Mouse (Mus musculus): ENCODE data around the gene Ms4a18.
"Not testable (repeated sequence)": the region's sequence is repeated elsewhere in the genome, so short reads cannot be mapped to it uniquely, and the experiment has no call there.

The Ms4a18 gene

DNA sequence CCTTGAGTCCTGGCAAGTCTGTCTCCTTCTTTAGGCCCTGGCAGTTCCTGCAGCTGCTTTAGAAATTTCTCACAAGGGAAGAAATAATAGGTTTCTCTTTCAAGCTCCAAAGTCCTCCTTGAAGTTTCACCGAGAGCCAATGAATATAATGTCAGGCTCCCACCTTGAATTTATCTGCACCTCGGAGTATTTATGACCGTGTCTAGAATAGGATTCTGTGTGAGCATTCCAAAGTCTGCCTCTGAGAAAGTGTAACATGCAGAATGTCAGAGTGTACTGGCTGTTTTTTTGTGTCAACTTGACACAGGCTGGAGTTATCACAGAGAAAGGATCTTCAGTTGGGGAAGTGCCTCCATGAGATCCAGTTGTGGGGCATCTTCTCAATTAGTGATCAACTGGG lies at the start of gene Ms4a18:
Gene Ms4a18, minus strand, starts transcription at position 141 of the 400 bp plus-strand sequence.
- DNase-seq, result no peak

DNA sequence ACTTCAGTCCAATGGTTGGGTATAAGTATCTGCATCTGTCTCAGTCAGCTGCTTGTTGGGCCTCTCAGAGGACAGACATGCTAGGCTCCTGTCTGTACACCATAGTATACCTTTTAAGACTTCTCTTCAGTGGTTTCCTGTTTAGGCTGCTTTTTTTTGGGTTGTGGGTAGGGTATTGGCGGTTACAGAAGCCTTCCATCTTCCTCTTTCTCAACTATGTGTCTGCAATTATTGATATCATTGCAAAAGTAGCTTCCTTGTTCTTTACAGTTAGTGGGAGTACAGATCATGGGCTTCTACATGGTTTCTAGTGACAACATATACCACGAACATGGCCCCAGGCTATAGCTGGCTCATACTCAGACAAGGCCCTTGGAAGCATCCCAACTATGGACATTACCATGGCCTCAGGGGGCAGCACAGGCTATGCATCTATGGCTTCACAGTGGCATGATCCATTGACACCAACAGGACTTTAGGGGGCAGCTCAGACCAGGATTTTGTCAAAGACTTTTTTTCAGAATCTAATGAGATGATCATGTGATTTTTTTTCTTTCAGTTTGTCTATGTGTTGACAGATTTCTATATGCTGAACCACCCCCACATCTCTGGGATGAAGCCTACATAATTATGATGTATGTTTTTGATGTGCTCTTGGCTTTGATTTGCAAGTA lies 47.5 kb upstream of the Ms4a18 start:
- DNase-seq, result no peak

DNA sequence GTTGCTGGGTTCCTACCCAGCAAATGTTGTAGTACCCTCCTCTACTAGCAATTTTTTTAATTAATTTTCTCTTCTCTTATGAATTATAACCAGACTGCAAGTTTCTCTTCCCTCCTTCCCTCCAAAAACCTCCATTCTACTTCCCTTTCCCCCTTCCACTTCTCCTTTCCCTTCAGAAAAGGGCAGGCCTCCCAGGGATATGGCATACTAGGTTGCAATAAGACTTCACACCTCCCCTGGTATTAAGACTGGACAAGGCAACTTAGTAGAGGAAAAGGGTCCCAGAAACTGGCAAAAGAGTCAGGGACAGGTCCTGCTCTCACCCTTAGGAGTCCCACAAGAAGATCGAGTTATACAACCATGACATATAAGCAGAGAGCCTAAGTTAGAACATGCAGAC lies 43.1 kb upstream of the Ms4a18 start:
- no peak for DNase-seq

DNA sequence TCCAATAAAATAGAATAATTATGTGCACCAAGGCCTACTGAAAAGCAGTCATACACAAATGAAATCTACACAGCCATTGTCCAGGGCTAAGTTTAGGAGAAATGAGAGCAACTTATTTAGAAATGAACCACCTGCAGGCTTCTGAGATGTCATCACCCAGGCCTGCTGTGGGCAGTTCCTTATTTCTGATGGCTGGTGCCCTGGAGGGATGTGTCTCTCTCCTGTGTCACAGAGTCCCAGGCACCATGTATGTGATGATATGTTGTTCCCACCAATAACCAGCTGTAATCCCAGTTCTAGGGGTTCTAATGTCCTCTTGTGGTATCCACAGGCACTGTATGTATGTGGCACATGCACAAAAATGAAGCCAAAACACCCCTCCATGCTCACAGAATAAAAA lies 42.1 kb upstream of the Ms4a18 start:
- DNase-seq, result no peak

DNA sequence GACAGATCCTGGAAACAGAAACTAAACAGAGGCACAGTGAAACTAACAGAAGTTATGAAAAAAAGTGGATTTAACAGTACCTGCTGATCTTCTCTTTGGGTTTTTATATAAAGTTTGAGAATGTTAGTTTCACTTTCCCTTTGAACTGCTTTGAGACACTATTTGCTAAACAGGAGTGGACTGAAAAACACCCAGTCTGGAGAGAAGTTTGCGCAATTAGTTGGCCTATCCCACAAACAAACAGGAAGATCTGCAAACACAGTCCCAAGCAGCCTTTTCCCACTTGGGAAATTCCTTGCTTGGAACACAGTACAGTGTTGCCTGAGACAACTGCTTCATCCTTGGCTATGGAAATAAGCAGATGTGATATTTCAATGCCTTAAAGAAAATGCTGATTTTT lies 37.9 kb upstream of the Ms4a18 start:
- DNase-seq, result not testable (repeated sequence)

DNA sequence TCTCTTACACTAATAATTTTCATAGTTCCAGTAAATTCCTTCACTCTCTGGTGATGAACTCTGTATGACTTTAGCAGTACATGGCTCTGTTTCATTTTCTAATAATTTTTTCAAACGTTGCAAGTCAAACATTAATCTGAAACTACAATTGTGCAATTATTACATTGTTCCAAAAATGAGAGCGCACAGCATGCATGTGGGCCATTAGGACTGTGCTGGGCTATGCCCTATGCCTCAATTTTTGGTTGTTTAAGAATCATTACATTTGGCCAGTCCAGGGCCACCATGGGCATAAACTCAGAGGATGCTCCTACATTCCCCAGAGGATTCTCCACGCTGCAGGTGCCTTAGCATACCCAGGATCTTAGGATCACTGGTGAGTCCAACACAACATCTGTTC lies 35.4 kb upstream of the Ms4a18 start:
- DNase-seq, result no peak

DNA sequence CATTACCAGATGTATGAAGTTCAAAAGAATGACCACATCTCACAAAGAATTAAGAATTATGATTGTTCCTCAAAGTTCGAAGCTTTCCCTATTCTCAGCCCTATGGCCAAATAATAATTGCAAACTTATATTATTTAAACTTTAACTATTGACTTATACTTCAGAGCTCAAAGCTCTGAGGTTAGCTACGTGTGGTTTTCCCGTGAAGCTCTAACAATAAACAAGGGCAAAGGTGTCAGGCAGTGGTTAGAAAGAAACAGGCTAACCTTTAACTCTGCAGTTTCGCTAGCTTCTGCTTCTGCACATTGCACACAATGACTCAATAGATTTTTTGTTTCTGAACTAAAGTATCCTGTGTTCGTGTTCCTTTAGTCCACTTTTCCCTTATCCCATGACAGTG lies 35.0 kb upstream of the Ms4a18 start:
- no peak for DNase-seq

DNA sequence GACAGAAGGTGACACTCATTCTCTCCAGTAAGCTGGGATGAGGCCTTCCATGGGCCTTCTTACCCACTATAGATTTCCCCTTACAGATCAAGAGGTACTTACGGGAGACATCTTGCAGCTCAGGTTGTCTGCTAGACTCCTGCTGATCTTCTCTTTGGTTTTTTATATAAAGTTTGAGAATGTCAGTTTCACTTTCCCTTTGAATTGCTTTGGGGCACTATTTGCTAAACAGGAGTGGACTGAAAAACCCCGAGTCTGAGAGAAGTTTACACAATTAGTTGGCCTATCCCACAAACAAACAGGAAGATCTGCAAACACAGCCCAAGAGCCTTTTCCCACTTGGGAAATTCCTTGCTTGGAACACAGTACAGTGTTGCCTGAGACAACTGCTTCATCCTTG lies 32.5 kb upstream of the Ms4a18 start:
- no peak for DNase-seq

DNA sequence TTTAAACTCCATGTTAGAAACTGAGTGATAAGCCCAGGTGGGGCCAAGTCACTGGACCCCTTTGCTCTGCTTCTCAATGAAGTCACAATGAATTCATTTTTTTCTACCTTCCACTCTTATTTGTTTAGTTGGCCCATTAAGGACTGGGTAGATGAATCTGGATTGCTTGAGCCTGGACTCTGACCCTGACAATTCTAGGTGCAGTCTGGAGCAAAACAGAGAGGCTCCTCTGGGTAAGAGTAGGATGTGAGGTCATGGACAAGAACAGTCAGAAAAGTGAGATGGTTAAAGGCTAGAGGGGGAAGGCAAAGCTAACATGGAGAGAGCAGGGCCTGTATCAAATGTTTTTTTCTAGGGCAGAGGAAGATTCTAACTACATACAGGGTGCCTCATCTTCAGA lies 31.6 kb upstream of the Ms4a18 start:
- DNase-seq, result no peak

DNA sequence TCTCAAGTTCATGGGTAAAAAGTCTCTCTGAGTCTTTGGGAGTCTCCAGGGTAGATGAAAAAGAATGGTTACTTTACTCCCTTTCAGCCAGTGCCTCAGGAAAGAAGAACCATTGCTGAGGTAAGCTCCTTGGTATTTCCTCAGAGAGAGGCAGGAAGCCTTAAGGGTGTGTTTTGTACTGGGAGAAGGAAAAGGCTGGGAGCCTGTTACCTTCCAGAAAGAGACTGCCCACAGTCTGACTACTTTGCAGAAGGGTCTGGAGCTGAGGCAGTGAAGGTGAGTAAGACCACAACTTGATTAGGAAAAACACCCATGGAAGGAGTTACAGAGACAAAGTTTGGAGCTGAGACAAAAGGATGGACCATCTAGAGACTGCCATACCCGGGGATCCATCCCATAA lies 30.7 kb upstream of the Ms4a18 start:
- no peak for DNase-seq

DNA sequence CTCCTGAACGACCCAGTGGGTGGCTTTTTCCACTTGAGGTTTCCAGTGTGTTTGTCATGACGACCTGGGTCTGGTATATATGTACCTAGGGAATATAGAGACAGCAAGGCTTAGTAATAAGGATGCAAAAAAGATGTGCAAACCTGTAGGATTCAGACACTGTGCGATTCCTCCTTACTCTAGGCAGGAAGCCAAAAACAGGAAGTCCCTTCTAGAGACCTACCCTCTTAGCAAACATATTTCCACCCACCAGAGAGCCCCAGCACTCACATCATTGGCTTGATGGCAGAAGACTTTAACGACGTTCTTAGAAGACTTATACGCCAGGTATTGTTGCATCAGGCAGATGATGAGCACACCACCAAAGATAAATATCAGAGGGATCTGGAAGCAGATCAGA lies 30.2 kb upstream of the Ms4a18 start:
- no peak for DNase-seq

DNA sequence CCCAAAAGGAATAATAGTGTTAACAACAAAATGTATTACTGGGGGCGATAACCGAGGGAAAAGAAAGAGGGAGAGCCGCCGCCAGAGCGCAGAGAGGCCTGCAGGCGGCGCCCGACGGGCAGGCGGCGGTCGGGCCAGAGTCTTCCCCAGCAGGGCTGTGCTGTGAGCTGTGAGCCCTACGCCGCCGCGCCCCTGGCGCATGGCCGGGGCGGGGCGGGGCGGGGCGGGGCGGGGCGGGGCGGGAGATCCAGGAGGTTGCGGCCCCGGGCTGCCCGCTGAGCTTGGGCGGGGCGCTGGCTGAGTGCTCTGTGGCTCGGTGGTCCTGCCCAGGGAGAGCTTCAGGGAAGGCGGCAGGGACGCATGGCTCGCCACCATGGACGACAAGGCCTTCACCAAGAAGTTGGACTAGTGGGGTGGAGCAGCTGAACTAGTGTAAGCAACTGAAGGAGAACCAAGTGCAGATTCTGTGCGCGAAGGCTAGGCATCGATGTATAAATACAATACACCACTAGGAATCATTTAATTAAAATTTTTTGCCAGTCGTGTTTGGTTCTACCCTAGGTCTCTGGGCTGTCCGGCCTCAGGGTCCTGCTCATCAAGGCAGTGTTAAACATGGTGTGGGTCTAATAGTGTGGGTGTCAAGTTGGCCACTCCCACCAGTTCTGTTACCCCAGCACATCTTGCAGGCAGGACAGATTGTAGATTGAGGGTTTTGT lies 27.3 kb upstream of the Ms4a18 start:
- peak; percentile 53 for DNase-seq

DNA sequence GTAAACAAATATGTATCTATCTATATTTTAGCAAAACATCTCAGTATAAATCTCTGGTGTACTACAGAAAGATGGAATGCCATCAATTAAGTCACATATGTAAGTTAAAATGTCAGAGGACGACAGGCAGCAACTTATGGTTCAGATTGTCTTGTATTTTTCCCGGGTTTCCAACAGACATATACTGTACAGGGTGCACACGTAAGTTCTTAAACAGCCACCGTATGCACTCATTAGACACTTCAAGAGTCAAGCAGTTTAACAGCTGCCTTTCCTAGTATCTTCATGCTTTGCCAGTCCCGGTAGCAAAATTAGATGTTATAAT lies 26.8 kb upstream of the Ms4a18 start:
- no peak for DNase-seq

DNA sequence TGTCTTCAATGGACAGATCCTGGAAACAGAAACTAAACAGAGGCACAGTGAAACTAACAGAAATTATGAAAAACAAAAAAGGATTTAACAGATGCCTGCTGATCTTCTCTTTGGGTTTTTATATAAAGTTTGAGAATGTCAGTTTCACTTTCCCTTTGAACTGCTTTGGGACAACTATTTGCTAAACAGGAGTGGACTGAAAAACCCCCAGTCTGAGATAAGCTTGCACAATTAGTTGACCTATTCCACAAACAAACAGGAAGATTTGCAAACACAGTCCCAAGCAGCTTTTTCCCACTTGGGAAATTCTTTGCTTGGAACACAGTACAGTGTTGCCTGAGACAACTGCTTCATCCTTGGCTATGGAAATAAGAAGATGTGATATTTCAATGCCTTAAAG lies 19.7 kb upstream of the Ms4a18 start:
- no peak for DNase-seq

DNA sequence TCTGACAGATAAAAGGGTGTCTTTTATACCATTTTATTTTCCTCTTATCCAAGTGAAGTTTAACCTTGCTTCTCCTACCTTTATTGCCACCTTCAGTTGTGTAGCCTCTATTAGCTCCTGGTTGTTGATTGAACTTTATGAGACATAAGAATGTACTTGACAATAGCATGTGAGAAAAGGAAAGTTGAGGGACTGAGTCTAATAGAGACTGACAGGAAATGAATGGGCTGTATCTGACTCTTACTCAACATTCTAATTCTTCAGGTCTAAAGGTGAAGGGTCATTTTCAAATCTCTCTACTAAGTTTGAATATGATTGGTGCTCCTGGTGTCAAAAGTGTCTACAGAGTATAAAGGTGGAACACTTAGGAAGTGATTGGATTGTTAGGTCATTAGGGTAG lies 4.6 kb upstream of the Ms4a18 start:
- no peak for DNase-seq

DNA sequence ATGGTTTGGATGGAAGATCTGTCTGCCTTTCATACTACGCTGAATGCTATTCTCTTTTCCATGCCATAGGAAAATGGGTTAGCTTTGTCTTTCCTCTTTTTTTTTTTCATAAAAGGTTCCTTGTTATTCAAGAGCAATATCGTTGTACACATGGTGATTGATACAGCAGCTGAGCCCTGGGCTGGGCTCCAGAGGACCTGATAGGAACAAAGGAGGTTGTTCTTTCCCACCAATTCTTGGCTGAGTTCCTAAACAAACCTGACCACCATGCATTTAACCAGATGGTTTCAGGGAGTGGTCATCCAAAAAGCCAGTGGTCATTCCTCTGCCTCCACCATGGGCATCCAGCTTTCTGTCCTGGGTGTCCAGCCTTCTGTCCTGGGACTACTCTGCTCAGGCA lies 580 bp downstream of the Ms4a18 start:
- DNase-seq, result no peak

DNA sequence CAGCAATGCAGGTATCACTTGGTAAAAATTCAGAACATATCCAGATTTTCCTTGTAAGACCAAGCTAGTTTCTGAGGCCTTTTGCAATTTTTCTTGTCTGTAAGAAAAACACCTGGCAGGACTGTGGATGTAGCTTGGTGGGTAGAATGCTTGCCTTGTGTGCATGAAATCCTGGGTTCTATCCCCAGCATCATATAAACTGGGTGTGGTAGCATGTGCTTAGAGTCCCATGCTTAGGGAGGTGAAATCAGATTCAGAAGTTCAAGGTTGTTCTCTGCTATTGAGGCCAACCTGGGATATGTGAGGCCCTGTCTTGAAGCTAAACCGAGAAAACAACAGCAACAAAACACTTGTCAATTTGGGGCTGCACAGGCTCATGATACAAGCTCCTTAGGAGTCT lies 1.8 kb downstream of the Ms4a18 start:
- DNase-seq, result no peak

DNA sequence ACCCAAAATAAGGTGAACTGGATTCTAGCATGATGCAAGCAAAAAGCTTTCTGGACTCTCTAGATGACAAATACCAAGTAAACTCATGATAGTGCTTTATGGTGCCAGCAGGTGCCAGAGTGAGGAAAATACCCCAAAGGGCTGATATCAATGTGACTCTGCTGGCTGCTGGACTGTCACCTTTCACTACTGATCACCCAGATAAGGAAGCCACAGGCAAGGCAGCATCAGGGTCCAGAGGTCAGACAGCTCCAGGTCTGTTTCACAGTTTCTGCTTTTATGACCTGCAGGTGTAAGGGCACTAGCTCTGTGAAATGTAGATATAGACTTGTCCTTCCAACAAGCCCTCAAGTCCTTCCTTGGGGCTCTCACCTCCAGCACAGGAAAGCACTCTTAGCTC lies 2.4 kb downstream of the Ms4a18 start:
- DNase-seq, result no peak

DNA sequence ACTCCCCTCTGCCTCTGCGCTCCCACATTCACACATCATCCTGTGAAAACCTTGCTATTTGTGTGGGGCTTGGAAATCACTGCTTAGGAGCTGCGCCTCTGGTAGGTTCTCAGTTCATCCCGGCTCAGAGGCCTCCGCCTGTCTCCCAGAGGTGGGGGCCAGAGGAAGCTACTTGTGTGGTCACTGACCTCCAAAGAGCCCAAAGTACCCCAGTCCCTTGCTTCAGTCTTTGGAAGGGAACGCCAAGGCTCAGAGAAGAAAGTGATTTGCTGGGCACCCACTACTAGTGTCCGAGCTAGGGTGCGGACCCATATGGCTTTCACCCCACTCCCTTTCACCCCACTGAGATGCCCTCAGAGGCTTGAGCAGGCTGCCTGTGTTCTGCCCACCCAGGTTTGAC lies 24.7 kb downstream of the Ms4a18 start, which contains the start of gene Ms4a15:
Gene Ms4a15, minus strand, starts transcription at position 101 of the 400 bp plus-strand sequence.
- no peak for DNase-seq

DNA sequence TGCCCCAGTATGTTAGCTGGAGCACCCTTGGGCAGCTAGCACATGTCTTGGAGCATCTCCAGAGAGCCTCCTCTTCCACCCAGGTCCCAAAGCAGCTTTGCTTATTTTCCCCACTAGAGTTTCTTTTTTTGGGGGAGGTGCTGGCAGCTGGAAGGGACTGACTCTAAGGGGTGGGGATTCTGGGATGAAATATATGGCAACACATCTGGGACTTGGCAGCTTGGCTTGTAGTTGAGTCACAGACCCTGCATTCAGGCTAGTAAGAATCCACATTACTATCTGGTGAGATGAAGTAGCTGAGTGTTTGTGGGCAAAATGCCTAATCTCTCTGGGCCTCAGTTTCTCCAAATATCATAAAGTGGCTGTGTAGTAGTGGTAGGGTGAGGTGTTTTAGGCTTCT lies 25.9 kb downstream of the Ms4a18 start:
- no peak for DNase-seq

DNA sequence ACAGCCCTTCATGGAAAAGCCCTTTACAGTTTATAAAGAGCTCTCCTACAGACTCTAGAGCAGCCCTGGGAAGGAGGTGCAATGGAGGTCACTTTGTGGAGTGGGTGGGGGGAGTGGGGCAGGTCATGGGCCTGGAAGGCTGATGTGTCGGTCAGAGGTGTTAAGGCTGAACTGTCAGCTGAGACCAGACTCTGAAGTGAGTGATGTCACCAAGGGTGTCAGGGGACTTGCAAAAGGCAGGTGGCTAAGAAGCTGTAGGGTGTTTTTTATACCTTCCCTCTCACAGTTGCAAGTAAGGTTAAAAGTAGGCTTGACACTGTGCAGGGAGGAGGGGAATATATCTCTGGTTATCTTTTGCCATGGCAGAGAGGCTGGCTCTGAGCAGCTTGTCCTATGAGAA lies 27.1 kb downstream of the Ms4a18 start:
- no peak for DNase-seq

DNA sequence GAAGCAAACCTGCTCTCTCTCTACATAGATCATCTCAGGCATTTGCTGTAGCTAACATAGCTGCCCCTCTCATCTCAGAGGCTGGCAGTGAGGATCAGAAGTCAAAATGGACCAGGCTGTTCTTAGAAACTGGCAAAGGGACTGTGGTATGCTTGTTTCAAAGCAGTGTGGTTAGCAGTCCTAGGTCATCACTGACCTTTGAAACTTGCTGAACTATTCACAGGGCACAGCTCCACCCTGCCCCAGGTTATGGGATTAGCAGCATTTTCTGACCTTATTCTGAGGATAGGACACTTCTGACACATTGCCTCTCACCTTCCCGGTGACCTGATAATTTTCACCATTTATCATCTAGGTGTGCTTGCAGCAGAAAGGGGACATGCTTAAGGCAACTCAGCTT lies 29.3 kb downstream of the Ms4a18 start:
- no peak for DNase-seq

DNA sequence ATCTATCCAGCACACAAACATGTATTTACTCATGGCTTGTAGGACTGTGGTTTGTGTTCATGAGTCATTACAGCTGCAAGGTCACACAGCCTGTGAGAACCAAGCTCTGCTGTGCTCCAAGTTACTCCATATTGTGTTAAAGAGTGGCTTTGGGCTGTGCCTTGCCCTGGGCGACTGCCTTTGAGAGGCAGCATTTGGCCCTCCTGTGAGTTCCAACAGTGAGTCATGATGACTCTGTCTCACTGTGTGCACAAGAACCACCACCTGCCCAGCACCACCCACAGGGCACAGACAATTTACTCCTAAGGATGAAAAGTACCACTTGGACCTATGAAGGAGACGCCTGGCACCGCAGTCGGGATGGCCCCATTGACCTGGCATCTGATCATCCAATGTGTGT lies 31.9 kb downstream of the Ms4a18 start:
- no peak for DNase-seq

DNA sequence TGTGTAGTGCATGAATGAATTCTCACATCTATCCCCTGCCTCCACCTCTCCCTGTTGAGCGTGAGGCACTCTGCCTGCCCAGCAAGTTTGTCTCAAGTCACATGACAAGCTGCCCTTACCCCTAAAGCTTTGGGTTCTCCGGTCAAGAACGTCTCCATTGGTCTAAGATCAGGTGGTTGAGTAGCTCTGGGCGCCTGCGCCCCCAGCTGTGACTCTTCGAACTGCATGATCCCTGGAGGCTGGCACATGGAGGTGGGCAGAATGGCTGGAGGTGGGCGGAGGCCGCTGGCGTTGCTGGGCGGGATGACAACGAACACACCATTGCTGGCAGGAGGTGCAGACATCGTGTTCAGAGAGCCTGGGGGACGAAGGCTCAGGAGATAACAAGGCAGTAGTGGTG lies 33.3 kb downstream of the Ms4a18 start:
- no peak for DNase-seq

DNA sequence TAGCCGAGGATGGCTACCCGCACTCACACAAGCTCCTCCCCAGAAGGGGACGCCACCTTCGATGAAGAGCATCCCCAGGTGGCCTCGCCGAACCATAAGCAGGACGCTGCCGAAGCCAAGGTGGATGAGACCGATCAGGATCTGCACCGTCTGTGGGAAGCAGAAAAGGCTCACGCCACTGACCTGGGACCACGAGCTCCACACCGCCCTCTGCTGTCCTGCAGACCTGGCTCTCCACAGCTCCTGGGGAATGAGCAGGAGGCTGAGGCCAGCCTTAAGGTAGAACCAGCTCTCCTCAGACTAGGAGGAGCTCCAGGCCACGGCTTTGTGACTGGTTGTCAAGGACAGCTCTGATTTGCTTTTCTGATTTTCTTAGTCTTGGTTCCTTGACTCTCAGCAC lies 34.7 kb downstream of the Ms4a18 start:
- peak; percentile 61 for DNase-seq

Measured in kidney, adult 18-20 months (tissue).